Mouse (Mus musculus) neural tube, postnatal 0 days (tissue): ENCODE results near the gene Ttc6. TPM values are rescaled to one million over a fixed set of nuclear protein-coding genes. Genes with fewer than 3 reads are reported as not detected.

ENCODE experiments used
- polyA plus RNA-seq: library from polyadenylated mRNA; unstranded; fragments of >200 nt; fragmentation: Nextera tagmentation; extraction: Ambion mirVana; gene quantifications from 2 replicates; pipeline ENCODE4 v1.2.1, GENCODE M21; 2015

Ttc6 gene
- 0.96 and 1.1 TPM in 2 replicates for polyA plus RNA-seq

DNA sequence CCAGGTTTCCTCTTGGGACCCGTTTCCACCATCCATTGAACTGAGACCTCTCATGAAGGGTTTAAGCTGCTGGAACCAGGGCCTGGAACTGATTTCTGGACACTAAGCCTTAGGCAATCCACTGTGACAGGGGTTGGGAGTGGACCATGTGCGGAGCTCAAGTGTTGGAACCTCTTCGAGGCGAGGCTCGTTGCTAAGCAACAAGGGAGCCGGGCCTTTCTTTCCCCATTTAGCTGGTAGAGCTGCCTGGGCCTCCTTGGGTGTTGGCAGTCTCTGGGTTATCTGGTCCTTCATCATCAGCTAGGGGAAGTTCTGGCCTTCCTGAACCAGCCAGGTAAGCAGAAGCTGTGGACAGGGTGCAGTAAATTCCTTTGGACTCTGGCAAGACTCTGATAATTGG is at the start of gene Ttc6:
Gene Ttc6 (plus strand): TSS at position 205 of the 400 bp plus-strand sequence.

DNA sequence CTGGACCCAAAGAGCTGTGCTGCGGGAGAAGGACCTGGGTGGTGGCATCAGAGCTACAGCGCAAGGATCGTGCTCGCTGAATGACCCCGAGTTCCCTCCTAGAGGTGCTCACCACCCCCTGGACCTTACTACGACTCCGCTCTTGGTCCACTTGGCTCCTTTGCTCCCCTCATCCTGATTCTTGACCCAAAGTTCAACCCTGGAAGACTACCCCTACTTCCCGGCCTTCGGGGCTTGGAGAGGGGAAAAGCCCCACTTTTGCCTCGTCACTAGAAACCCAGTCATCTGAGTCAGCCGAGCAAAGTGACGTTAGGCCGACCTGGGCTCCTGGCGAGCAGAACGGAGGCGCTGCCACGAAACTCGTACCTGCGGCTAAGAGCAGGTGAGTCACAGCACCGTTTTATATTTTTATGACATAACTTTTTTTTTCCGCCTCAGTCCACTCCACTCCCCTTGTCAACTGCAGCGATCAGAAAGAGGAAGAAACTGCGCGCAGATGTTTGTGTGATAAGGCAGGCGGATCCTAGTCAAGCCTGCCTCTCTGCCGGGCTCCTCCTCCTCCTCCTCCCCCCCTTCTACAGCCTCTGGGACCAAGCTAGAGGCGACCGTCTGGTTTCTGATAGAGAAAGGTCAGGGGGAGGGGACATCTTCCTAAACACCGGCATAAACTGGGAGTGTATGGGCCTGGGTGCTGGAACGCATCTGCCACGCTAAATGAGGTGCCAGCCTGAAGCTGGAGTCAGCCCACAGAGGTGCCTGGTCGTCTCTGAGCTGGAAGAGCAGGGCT is 17.3 kb upstream of the Ttc6 start, which contains the start of gene Foxa1:
Gene Foxa1 (minus strand): TSS at position 502 of the 787 bp plus-strand sequence.

Other genes starting within 250 kb of the Ttc6 start
- gene Foxa1, start 17.2 kb upstream of the Ttc6 start, polyA plus RNA-seq = 0.32 and 0.50 TPM in 2 replicates